Mouse (Mus musculus) retina, postnatal 7 days (tissue): ENCODE data around the gene Brsk2.

Experiments
- DNase-seq: peaks from one replicate; pipeline ENCODE4 v3.0.0-alpha.2; 2012; ENCODE audit warnings: low read depth, low spot score

The Brsk2 gene

DNA sequence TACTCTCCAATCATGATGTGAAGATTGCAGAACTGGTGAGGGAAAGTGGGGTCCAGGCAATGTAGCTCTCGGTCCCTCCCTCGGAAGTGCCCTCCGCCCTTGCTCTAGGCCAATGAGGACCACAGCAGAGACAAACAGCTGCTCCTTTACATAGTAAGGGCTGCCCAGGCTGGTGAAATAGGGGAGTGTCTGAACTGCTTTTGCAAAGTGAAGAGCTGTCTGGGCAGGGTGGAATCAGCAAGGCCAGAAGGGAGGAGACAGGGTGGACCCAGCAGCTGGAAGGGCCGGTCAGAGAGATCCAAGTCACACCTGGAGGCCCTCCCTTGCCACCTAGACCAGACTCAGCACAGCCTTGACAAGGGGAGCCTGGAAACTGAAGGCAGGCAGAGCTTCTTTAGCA, 76.4 kb downstream of the Brsk2 start:
- no peak for DNase-seq

DNA sequence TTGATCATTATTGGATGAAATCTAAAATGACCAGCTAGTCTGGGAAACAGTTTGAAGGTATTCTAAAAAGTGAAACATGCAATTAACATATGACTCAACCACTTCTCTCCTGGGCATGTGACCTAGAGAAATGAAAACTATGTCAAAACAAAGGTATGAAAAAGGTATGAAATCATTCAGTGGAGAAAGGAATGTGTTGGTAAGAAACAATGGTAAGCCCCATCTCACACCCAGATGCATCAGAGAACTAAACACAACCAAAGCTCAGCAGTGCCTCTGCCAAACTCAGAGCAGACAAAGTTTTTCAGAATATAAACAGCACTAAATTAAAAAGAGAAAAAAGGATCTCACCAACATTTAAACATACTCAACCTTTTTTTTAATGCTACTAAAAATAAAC, 80.5 kb downstream of the Brsk2 start:
- DNase-seq = no peak

DNA sequence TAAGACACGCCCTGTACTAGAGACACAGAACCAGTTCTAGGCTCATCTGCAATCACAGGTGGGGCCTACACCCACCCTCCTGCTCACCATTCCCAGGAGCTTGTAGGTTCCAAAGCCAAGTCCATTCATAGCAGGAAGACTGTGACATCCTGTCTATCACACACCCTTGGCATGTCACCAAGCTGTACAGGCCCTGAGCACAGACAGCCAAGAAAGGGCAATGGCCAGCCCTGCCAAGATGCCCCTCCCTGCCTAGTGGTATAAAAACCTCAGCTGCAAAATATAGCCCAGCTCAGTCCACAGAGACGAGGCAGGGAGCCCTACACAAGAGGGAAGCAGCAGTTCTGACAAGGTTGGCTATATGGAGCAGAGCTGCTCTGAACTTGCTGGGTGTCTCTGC, 84.6 kb downstream of the Brsk2 start:
- DNase-seq = no peak

DNA sequence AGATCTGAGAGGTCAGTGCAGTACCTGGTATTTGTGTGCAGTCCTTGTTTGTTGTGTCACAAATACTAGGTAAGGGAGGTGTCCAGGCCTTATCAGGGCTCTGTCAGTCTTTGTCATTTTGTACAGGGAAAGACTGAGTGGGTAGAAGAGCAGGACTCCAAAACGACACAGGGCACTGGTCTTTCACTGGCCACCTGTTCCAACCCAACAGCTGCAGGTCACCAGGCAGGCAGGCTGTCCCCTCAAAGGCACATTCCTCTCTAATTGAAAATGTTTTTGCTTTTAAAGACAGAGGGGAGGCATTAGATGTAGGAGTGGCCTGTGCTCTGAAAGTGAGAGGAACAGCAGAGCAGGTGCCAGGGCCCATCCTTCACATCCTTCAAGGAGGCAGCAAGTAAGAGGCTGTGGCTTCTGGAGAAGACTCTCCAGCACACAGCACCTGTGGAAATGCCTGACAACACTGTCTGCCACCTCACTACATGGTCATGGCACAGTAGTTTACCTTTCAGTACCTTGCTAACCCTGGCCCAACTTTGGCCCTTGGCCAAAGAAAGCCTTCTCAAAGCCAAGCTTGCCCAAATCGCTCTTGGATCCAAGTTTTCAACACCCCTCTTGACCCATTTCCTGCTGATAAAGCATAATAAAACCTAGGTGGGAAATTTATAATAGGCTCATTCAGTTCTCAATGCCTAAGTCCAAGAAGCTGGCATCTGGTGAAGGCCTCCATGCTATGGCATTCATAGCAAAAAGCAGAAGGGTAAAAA, 85.7 kb downstream of the Brsk2 start:
- DNase-seq = no peak

DNA sequence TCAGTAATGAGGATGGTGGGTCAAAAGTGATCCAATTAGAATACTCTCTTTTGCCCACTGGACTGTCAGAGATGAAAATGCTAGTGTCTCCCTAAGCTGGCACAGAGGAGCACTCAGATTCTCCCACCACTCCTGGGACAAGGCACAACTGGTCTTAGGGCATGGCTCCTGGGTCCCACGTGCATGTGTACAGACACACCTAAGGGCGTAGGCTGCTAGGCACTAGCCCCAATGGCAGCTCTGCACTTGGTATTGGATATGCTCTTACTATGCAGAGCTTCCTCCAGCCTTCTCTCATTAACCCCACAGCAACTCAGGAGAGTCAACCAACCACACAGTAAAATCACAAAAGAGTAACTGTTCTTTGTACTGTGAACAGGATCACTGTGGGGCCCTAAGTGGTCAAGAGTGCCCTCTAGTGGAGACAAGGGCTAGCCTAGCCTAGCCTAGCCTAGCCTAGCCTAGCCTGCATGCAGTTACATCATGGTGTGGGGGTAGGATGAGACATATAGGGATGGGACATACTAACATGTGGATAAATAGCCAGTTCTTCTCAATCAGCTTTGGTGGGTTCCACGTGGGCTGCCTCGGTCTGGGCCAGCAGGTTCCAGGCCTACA, 88.1 kb downstream of the Brsk2 start:
- DNase-seq = peak; percentile 16

DNA sequence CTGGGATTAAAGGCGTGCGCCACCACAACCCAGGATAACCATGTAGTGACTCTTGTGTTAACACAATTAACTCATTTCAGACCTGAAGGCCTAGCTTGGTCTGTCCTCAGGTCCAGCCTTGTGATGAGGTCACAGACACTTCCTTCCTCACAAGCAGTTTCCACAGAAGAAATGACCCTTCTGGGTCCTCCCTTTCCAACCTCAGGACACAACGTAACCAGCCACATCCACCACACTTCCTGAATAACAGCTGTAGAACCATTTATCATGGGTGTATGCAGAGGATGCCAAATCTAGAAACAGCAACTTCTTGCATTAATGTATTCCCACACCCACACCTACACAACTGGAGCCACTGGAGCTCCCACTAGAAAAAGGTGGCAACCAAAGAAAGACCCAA, 91.2 kb downstream of the Brsk2 start:
- DNase-seq = no peak

DNA sequence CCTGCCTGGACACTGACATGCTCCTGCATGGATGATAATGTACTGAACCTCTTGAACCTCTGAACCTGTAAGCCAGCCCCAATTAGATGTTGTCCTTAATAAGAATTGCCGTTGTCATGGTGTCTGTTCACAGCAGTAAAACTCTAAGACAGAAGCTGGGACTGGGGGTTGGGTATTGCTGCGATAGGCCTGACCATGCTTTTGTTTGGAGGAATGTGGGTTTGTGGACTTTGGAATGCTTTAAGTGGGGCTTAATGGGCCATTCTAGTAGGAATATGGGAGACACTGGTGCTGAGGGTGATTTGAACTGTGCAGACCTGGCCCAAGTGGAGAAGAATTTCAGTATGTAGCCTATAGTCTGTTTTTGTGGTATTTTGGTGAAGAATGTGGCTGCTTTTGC, 95.8 kb downstream of the Brsk2 start:
- DNase-seq = no peak

DNA sequence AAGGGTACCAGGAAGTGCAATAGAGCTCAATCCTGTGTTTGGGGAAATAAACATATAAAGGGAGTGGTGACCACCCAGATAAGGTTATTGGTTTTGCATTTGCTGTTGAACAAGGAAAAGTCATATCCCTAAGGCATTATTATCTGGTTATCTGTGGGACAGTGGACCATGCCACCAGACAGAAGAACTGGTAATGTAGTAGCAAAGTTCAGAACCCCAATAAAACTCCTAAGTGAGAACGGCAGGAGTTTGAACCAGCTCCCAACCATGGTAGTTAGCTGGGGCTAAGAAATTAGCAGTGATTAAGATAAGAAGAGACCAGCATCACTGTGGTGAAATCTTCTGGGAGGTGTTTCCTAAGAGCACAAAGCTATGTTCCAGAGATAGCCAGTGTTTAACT, 96.4 kb downstream of the Brsk2 start:
- no peak for DNase-seq

DNA sequence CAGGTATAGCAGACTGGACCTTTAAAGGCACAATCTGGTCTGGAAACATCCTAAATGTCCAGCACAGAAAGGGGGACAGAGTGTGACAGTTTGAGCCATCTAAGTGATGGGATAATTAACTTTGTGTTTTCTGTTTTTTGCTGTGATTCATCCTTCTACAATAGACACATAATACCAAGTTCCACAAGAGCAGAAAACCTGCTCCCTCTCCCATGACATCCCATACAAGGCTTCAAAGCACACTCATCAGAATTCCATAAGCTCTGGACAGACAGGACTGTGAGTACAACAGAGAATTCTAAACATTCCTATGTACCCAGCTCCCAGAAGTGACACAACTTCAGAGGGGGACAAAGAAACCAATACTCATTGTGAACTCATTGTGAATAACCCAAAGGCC, 101.0 kb downstream of the Brsk2 start:
- DNase-seq = no peak
